Mouse (Mus musculus): ENCODE results near the gene Rapsn.

- TF ChIP-seq CTCF (IDR thresholded peaks at IDR 0.05; ENCODE audit: low read depth, low read length), result no peak
- no peak for TF ChIP-seq POLR2A (IDR thresholded peaks at IDR 0.05; ENCODE audit: insufficient read depth, low read length)
These were observed 26.5 kb downstream of the Rapsn start for GRCm38 (mm10) chr2:91061849-91062481.
